Mouse (Mus musculus): ENCODE data around the gene Bbs1. TPM values are rescaled to one million over a fixed set of nuclear protein-coding genes. Genes with fewer than 3 reads are reported as not detected.
A peak's percentile ranks its signal among the peaks of the same experiment; 100 is the strongest.

The Bbs1 gene
- polyA plus RNA-seq, 1 experiment from 2014 or later = 9.0 TPM

GRCm38 (mm10) chr19:4927904-4928531 lies 21.6 kb upstream of the Bbs1 start, which contains the start of gene Dpp3:
TSS of gene Dpp3 (minus strand) at chr19:4928287.
- DNase-seq (ENCODE audit: low spot score) = peak; percentile 98
- under 1% methylated on average over 32 of the region's 32 CpGs for WGBS
- Histone ChIP-seq H3K4me2 (ENCODE audit: low read length) (peak within 1 kb of the TSS; percentile 72), H3K36me3 (ENCODE audit: control insufficient read depth, insufficient read depth, low read length) (peaks cover 26% of the 10 kb centered on the region), H3K9me3 (replicated peaks; ENCODE audit: control insufficient read depth, low read length) (no peaks in the 10 kb centered on the region), H3K9ac (ENCODE audit: low read length) (peak within 1 kb of the TSS; percentile 73), H3K27me3 (replicated peaks; ENCODE audit: control insufficient read depth, insufficient read depth, low read length) (no peaks in the 10 kb centered on the region), H3K27ac (ENCODE audit: low read depth, low read length) (peak within 1 kb of the TSS; percentile 67), H3K4me1 (ENCODE audit: control insufficient read depth, insufficient read depth, low read length) (peaks cover 11% of the 10 kb centered on the region), H3K4me3 (ENCODE audit: low read depth, low read length) (peak within 1 kb of the TSS; percentile 59)
- ATAC-seq = peak; percentile 99

- H3K36me3 ChIP-seq (ENCODE audit: control insufficient read depth, insufficient read depth, low read length) = peaks cover 48% of the 10 kb centered on the region
- 95% methylated on average over 11 of the region's 11 CpGs for WGBS
- H3K4me1 ChIP-seq (ENCODE audit: control insufficient read depth, insufficient read depth, low read length) = peaks cover 11% of the 10 kb centered on the region
- no peaks in the 10 kb centered on the region for H3K27me3 ChIP-seq (replicated peaks; ENCODE audit: control insufficient read depth, insufficient read depth, low read length)
- no peak overlapping the region for H3K4me3 ChIP-seq (ENCODE audit: low read depth, low read length)
- H3K4me2 ChIP-seq (ENCODE audit: low read length) = no peak overlapping the region
- H3K9ac ChIP-seq (ENCODE audit: low read length) = no peak overlapping the region
- H3K9me3 ChIP-seq (replicated peaks; ENCODE audit: control insufficient read depth, low read length) = no peaks in the 10 kb centered on the region
- H3K27ac ChIP-seq (ENCODE audit: low read depth, low read length) = no peak overlapping the region
- DNase-seq (ENCODE audit: low spot score) = no peak
- ATAC-seq = no peak
These were observed 18.9 kb upstream of the Bbs1 start for GRCm38 (mm10) chr19:4925121-4925860.

GRCm38 (mm10) chr19:4919652-4920051 lies 13.2 kb upstream of the Bbs1 start:
- Histone ChIP-seq H3K9ac (ENCODE audit: low read length) (no peak overlapping the region), H3K4me2 (ENCODE audit: low read length) (no peak overlapping the region), H3K9me3 (replicated peaks; ENCODE audit: control insufficient read depth, low read length) (no peaks in the 10 kb centered on the region), H3K4me3 (ENCODE audit: low read depth, low read length) (no peak overlapping the region), H3K36me3 (ENCODE audit: control insufficient read depth, insufficient read depth, low read length) (peaks cover 91% of the 10 kb centered on the region), H3K4me1 (ENCODE audit: control insufficient read depth, insufficient read depth, low read length) (no peaks in the 10 kb centered on the region), H3K27me3 (replicated peaks; ENCODE audit: control insufficient read depth, insufficient read depth, low read length) (no peaks in the 10 kb centered on the region), H3K27ac (ENCODE audit: low read depth, low read length) (no peak overlapping the region)
- no peak for DNase-seq (ENCODE audit: low spot score)
- 81% methylated on average over 6 of the region's 6 CpGs for WGBS
- no peak for ATAC-seq

- no peaks in the 10 kb centered on the region for H3K27me3 ChIP-seq (replicated peaks; ENCODE audit: control insufficient read depth, insufficient read depth, low read length)
- no peak overlapping the region for H3K4me2 ChIP-seq (ENCODE audit: low read length)
- no peak overlapping the region for H3K9ac ChIP-seq (ENCODE audit: low read length)
- H3K27ac ChIP-seq (ENCODE audit: low read depth, low read length) = no peak overlapping the region
- WGBS = 89% methylated on average over 10 of the region's 10 CpGs
- H3K9me3 ChIP-seq (replicated peaks; ENCODE audit: control insufficient read depth, low read length) = no peaks in the 10 kb centered on the region
- no peak for DNase-seq (ENCODE audit: low spot score)
- H3K4me1 ChIP-seq (ENCODE audit: control insufficient read depth, insufficient read depth, low read length) = no peaks in the 10 kb centered on the region
- ATAC-seq = no peak
- peaks cover 97% of the 10 kb centered on the region for H3K36me3 ChIP-seq (ENCODE audit: control insufficient read depth, insufficient read depth, low read length)
- H3K4me3 ChIP-seq (ENCODE audit: low read depth, low read length) = no peak overlapping the region
These were observed 10.4 kb upstream of the Bbs1 start for GRCm38 (mm10) chr19:4916827-4917226.

- DNase-seq (ENCODE audit: low spot score) (no peak), ATAC-seq (no peak)
- no peaks in the 10 kb centered on the region for H3K27me3 ChIP-seq (replicated peaks; ENCODE audit: control insufficient read depth, insufficient read depth, low read length)
- H3K9me3 ChIP-seq (replicated peaks; ENCODE audit: control insufficient read depth, low read length) = no peaks in the 10 kb centered on the region
- H3K27ac ChIP-seq (ENCODE audit: low read depth, low read length) = no peak overlapping the region
- H3K36me3 ChIP-seq (ENCODE audit: control insufficient read depth, insufficient read depth, low read length) = peaks cover 96% of the 10 kb centered on the region
- H3K4me1 ChIP-seq (ENCODE audit: control insufficient read depth, insufficient read depth, low read length) = no peaks in the 10 kb centered on the region
- WGBS = 89% methylated on average over 15 of the region's 15 CpGs
- H3K9ac ChIP-seq (ENCODE audit: low read length) = no peak overlapping the region
- no peak overlapping the region for H3K4me3 ChIP-seq (ENCODE audit: low read depth, low read length)
- no peak overlapping the region for H3K4me2 ChIP-seq (ENCODE audit: low read length)
These were observed 9.6 kb upstream of the Bbs1 start for GRCm38 (mm10) chr19:4915924-4916603.

- Histone ChIP-seq H3K4me2 (ENCODE audit: low read length) (no peak overlapping the region), H3K27ac (ENCODE audit: low read depth, low read length) (no peak overlapping the region), H3K4me3 (ENCODE audit: low read depth, low read length) (no peak overlapping the region), H3K36me3 (ENCODE audit: control insufficient read depth, insufficient read depth, low read length) (peaks cover 61% of the 10 kb centered on the region), H3K9ac (ENCODE audit: low read length) (no peak overlapping the region), H3K4me1 (ENCODE audit: control insufficient read depth, insufficient read depth, low read length) (0 out of 2 replicates have a peak, but pooled peaks cover 4% of the 10 kb centered on the region), H3K9me3 (replicated peaks; ENCODE audit: control insufficient read depth, low read length) (no peaks in the 10 kb centered on the region), H3K27me3 (replicated peaks; ENCODE audit: control insufficient read depth, insufficient read depth, low read length) (no peaks in the 10 kb centered on the region)
- DNase-seq (ENCODE audit: low spot score) (no peak), ATAC-seq (no peak)
- 92% methylated on average over 7 of the region's 7 CpGs for WGBS
These were observed 2.9 kb upstream of the Bbs1 start for GRCm38 (mm10) chr19:4909376-4909775.

- no peak overlapping the region for H3K4me3 ChIP-seq (ENCODE audit: low read depth, low read length)
- H3K9me3 ChIP-seq (replicated peaks; ENCODE audit: control insufficient read depth, low read length) = no peaks in the 10 kb centered on the region
- no peak overlapping the region for H3K4me2 ChIP-seq (ENCODE audit: low read length)
- H3K9ac ChIP-seq (ENCODE audit: low read length) = no peak overlapping the region
- DNase-seq (ENCODE audit: low spot score) = peak; percentile 26
- H3K4me1 ChIP-seq (ENCODE audit: control insufficient read depth, insufficient read depth, low read length) = 0 out of 2 replicates have a peak, but pooled peaks cover 4% of the 10 kb centered on the region
- WGBS = 86% methylated on average over 4 of the region's 4 CpGs
- peaks cover 55% of the 10 kb centered on the region for H3K36me3 ChIP-seq (ENCODE audit: control insufficient read depth, insufficient read depth, low read length)
- H3K27ac ChIP-seq (ENCODE audit: low read depth, low read length) = no peak overlapping the region
- no peak for ATAC-seq
- no peaks in the 10 kb centered on the region for H3K27me3 ChIP-seq (replicated peaks; ENCODE audit: control insufficient read depth, insufficient read depth, low read length)
These were observed 1.7 kb upstream of the Bbs1 start for GRCm38 (mm10) chr19:4908107-4908506.

- Histone ChIP-seq H3K36me3 (ENCODE audit: control insufficient read depth, insufficient read depth, low read length) (peaks cover 58% of the 10 kb centered on the region), H3K9ac (ENCODE audit: low read length) (no peak overlapping the region)
These were observed 6.5 kb downstream of the Bbs1 start for GRCm38 (mm10) chr19:4899888-4900287.

More at GRCm38 (mm10) chr19:4899888-4900287, 6.5 kb downstream of the Bbs1 start:
- Histone ChIP-seq H3K4me3 (ENCODE audit: low read depth, low read length) (no peak overlapping the region), H3K27me3 (replicated peaks; ENCODE audit: control insufficient read depth, insufficient read depth, low read length) (no peaks in the 10 kb centered on the region), H3K27ac (ENCODE audit: low read depth, low read length) (no peak overlapping the region), H3K9me3 (replicated peaks; ENCODE audit: control insufficient read depth, low read length) (no peaks in the 10 kb centered on the region), H3K4me2 (ENCODE audit: low read length) (no peak overlapping the region), H3K4me1 (ENCODE audit: control insufficient read depth, insufficient read depth, low read length) (no peaks in the 10 kb centered on the region)
- no peak for ATAC-seq
- WGBS = 85% methylated on average over 3 of the region's 3 CpGs
- no peak for DNase-seq (ENCODE audit: low spot score)
